28 mouse cellular contexts compared by ENCODE assay signal in genomic region chr10:121974591-121974990, GRCm38 (mm10).
DNase-seq lines count a peak whose midpoint lies in the region; ATAC-seq lines count a peak whose summit lies in the region.
"Had no signal": no experiment of that assay in that cellular context is flagged by ENCODE, and none has a peak within 500 bp of the region (broad histone marks: within the 10 kb centered on the region; RNA-seq: fewer than 3 reads in every experiment).

No protein-coding gene starts in this region.

- 27% methylated on average over 4 of the region's 4 CpGs for WGBS in embryonic facial prominence, embryonic 12.5 days
- 69% methylated on average over 4 of the region's 4 CpGs for WGBS in limb, embryonic 10.5 days

- H3K4me1 ChIP-seq in embryonic facial prominence, embryonic 12.5 days: peaks cover 38% of the 10 kb centered on the region
- H3K4me1 ChIP-seq in limb, embryonic 10.5 days: peaks cover 34% of the 10 kb centered on the region

- H3K9me3 ChIP-seq in embryonic facial prominence, embryonic 12.5 days: no peaks in the 10 kb centered on the region
- no peaks in the 10 kb centered on the region for H3K9me3 ChIP-seq in limb, embryonic 10.5 days (replicated peaks)
- H3K9me3 ChIP-seq: forebrain, embryonic 12.5 days; forebrain, embryonic 15.5 days; heart, embryonic 12.5 days; heart, embryonic 15.5 days had no signal

- H3K27me3 ChIP-seq in embryonic facial prominence, embryonic 12.5 days: no peaks in the 10 kb centered on the region
- H3K27me3 ChIP-seq in limb, embryonic 10.5 days (ENCODE audit: low read depth, poor library complexity, severe bottlenecking): no peaks in the 10 kb centered on the region
- H3K27me3 ChIP-seq: forebrain, embryonic 12.5 days; forebrain, embryonic 15.5 days; heart, embryonic 12.5 days; heart, embryonic 15.5 days had no signal

- H3K36me3 ChIP-seq in embryonic facial prominence, embryonic 12.5 days: no peaks in the 10 kb centered on the region
- no peaks in the 10 kb centered on the region for H3K36me3 ChIP-seq in limb, embryonic 10.5 days
- H3K36me3 ChIP-seq: forebrain, embryonic 12.5 days; forebrain, embryonic 15.5 days; heart, embryonic 12.5 days; heart, embryonic 15.5 days had no signal

- ATAC-seq in embryonic facial prominence, embryonic 12.5 days (ENCODE audit: insufficient number of reproducible peaks, insufficient read depth, low FRiP score, low TSS enrichment): no peak
- ATAC-seq: activated CD4-positive, CD25-positive, alpha-beta regulatory T cell, adult 4 months; CD4-positive, CD25-positive, alpha-beta regulatory T cell, adult 4 months; forebrain, embryonic 15.5 days; hindbrain, postnatal 0 days; inflammation-experienced regulatory T-cells, adult 6 months; intestine, embryonic 16.5 days had no signal

- H3K27ac ChIP-seq in embryonic facial prominence, embryonic 12.5 days: peak overlapping the region; percentile 73
- H3K27ac ChIP-seq in limb, embryonic 10.5 days: 0 out of 2 replicates have a peak overlapping the region, but pooled peaks have one; percentile 34
- H3K27ac ChIP-seq: forebrain, embryonic 12.5 days; forebrain, embryonic 15.5 days; heart, embryonic 15.5 days; hindbrain, embryonic 14.5 days; hindbrain, postnatal 0 days had no signal

- no peak overlapping the region for H3K4me2 ChIP-seq in embryonic facial prominence, embryonic 12.5 days (replicated peaks)
- H3K4me2 ChIP-seq: forebrain, embryonic 12.5 days; forebrain, embryonic 15.5 days; heart, embryonic 12.5 days; heart, embryonic 15.5 days; hindbrain, embryonic 14.5 days had no signal

- H3K9ac ChIP-seq in embryonic facial prominence, embryonic 12.5 days: no peak overlapping the region
- H3K9ac ChIP-seq: forebrain, embryonic 12.5 days; forebrain, embryonic 15.5 days; heart, embryonic 12.5 days; heart, embryonic 15.5 days; hindbrain, embryonic 14.5 days had no signal

- H3K4me3 ChIP-seq in embryonic facial prominence, embryonic 12.5 days: no peak overlapping the region
- H3K4me3 ChIP-seq in limb, embryonic 10.5 days: no peak overlapping the region
- H3K4me3 ChIP-seq: erythroblast, embryonic 14.5 days; forebrain, embryonic 12.5 days; forebrain, embryonic 15.5 days; heart, embryonic 12.5 days; heart, embryonic 15.5 days had no signal

- peak; percentile 4 for DNase-seq in 3T3-L1 (ENCODE audit: low read depth, low spot score)
- peak; percentile 7 for DNase-seq in adipocyte (ENCODE audit: low spot score)
- no peak for DNase-seq in limb, embryonic 10.5 days (ENCODE audit: low spot score)
- no peak for DNase-seq in retina, postnatal 1 day
- no peak for DNase-seq in gastrocnemius, postnatal 4 days (ENCODE audit: low spot score in 2 of 2)
- no peak for DNase-seq in adrenal gland, postnatal 10 days
- DNase-seq: adrenal gland, postnatal 25 days; cerebellum, adult 11-12 months; cerebellum, adult 8-10 months; cerebellum, postnatal 14 days; gastrocnemius, postnatal 10 days; gastrocnemius, postnatal 36 days; heart, adult 11 months; heart, postnatal 14 days; heart, postnatal 4 days; kidney, adult 18-20 months had no signal

Comparison
In these comparisons a context has a peak if more than half of its experiments do, and no peak if none do; other contexts are left out.
1. DNase-seq: peak in 3T3-L1 (single experiment) and adipocyte (single experiment); none in limb, embryonic 10.5 days (single experiment), retina, postnatal 1 day (single experiment), gastrocnemius, postnatal 4 days (0 of 2) and adrenal gland, postnatal 10 days (single experiment).